Mouse (Mus musculus) heart, embryonic 13.5 days (tissue): ENCODE results near the gene Sinhcaf. TPM values are rescaled to one million over a fixed set of nuclear protein-coding genes. Genes with fewer than 3 reads are reported as not detected.
"Not testable (repeated sequence)": the region's sequence is repeated elsewhere in the genome, so short reads cannot be mapped to it uniquely, and the experiment has no call there.

Experiments
- ATAC-seq: fragments of 200-750 bp; cut with Nextera tagmentation; 2 replicates; pipeline ENCODE4 v1.8.0; 2017; ENCODE audit warnings: moderate TSS enrichment; ENCODE audit not compliant: insufficient number of reproducible peaks, low FRiP score, low TSS enrichment; ENCODE audit errors: extremely low read depth
- H3K27ac ChIP-seq: fragments of 300-500 bp; sonication (generic); replicated peaks from 2 replicates; pipeline ENCODE4 v1.5.1; 2015; ENCODE audit warnings: moderate library complexity, mild to moderate bottlenecking, inconsistent platforms
- H3K27me3 ChIP-seq: fragments of 300-500 bp; sonication (generic); replicated peaks from 2 replicates; pipeline ENCODE4 v1.6.1; 2015; ENCODE audit warnings: mild to moderate bottlenecking, inconsistent platforms
- H3K36me3 ChIP-seq: fragments of 300-500 bp; sonication (generic); 2 replicates; pipeline ENCODE4 v1.6.1; 2015; ENCODE audit warnings: mild to moderate bottlenecking, inconsistent platforms
- H3K4me1 ChIP-seq: fragments of 300-500 bp; sonication (generic); 2 replicates; pipeline ENCODE4 v1.6.1; 2015; ENCODE audit warnings: inconsistent platforms
- H3K4me2 ChIP-seq: fragments of 300-500 bp; sonication (generic); 2 replicates; pipeline ENCODE4 v1.6.1; 2015; ENCODE audit warnings: inconsistent platforms, mild to moderate bottlenecking, moderate library complexity
- H3K4me3 ChIP-seq: fragments of 300-500 bp; sonication (generic); 2 replicates; pipeline ENCODE4 v1.5.1; 2015; ENCODE audit warnings: moderate library complexity, mild to moderate bottlenecking, inconsistent platforms
- H3K9ac ChIP-seq: fragments of 300-500 bp; sonication (generic); 2 replicates; pipeline ENCODE4 v1.6.1; 2015; ENCODE audit warnings: inconsistent platforms, mild to moderate bottlenecking, moderate library complexity
- H3K9me3 ChIP-seq: fragments of 300-500 bp; sonication (generic); 2 replicates; pipeline ENCODE4 v1.6.1; 2016; ENCODE audit warnings: inconsistent platforms
- WGBS: fragments of 180-500 bp; shearing (Covaris S2); methylation state at CpG from one replicate; pipeline ENCODE4 v1.1.7; 2015; ENCODE audit warnings: mixed read lengths; 5-methylcytosine and 5-hydroxymethylcytosine counted together
- polyA plus RNA-seq: library from polyadenylated mRNA; unstranded; fragments of >200 nt; fragmentation: Nextera tagmentation; extraction: Ambion mirVana; gene quantifications from 2 replicates; pipeline ENCODE4 v1.2.1, GENCODE M21; 2015

The Sinhcaf gene
- polyA plus RNA-seq, 1 experiment from 2014 or later: 65.0 TPM

- peaks cover 17% of the 10 kb centered on the region for H3K36me3 ChIP-seq
- H3K27ac ChIP-seq: peak overlapping the region; percentile 95
- H3K4me3 ChIP-seq: peak overlapping the region; percentile 92
- H3K4me2 ChIP-seq: peak overlapping the region; percentile 87
- WGBS: under 1% methylated on average over 91 of the region's 92 CpGs
- H3K4me1 ChIP-seq: peaks cover 31% of the 10 kb centered on the region
- H3K27me3 ChIP-seq: no peaks in the 10 kb centered on the region
- H3K9ac ChIP-seq: peak overlapping the region; percentile 89
- no peaks in the 10 kb centered on the region for H3K9me3 ChIP-seq
- ATAC-seq: peak; percentile 56
These were observed 1.3 kb downstream of the Sinhcaf start for GRCm38 (mm10) chr6:148944767-148945508.

- WGBS: 0% methylated on average over 28 of the region's 30 CpGs
- H3K4me1 ChIP-seq: peaks cover 31% of the 10 kb centered on the region
- H3K27me3 ChIP-seq: no peaks in the 10 kb centered on the region
- peak overlapping the region; percentile 89 for H3K9ac ChIP-seq
- H3K4me2 ChIP-seq: peak overlapping the region; percentile 87
- H3K27ac ChIP-seq: peak overlapping the region; percentile 95
- peak; percentile 4; the same call in 1 of the 2 replicates for ATAC-seq
- peak overlapping the region; percentile 92 for H3K4me3 ChIP-seq
- peaks cover 17% of the 10 kb centered on the region for H3K36me3 ChIP-seq
- no peaks in the 10 kb centered on the region for H3K9me3 ChIP-seq
These were observed 1.9 kb downstream of the Sinhcaf start for GRCm38 (mm10) chr6:148944344-148944766.

- no peak for ATAC-seq
- 24% methylated on average over 3 of the region's 3 CpGs for WGBS
- Histone ChIP-seq H3K4me3 (peak overlapping the region; percentile 92), H3K27ac (peak overlapping the region; percentile 95; the same call in 1 of the 2 replicates), H3K4me1 (peaks cover 31% of the 10 kb centered on the region), H3K9me3 (no peaks in the 10 kb centered on the region), H3K9ac (peak overlapping the region; percentile 89), H3K36me3 (peaks cover 17% of the 10 kb centered on the region), H3K27me3 (no peaks in the 10 kb centered on the region), H3K4me2 (peak overlapping the region; percentile 87)
These were observed 2.6 kb downstream of the Sinhcaf start for GRCm38 (mm10) chr6:148943695-148944094.

- Histone ChIP-seq H3K9me3 (no peaks in the 10 kb centered on the region), H3K27ac (no peak overlapping the region), H3K9ac (no peak overlapping the region), H3K4me1 (peaks cover 38% of the 10 kb centered on the region), H3K27me3 (no peaks in the 10 kb centered on the region), H3K4me2 (no peak overlapping the region; the same call in 1 of the 2 replicates), H3K4me3 (no peak overlapping the region), H3K36me3 (peaks cover 17% of the 10 kb centered on the region)
- 82% methylated on average over 4 of the region's 4 CpGs for whole genome bisulfite sequencing
- ATAC-seq: no peak
These were observed 3.9 kb downstream of the Sinhcaf start for GRCm38 (mm10) chr6:148942406-148942805.

- ATAC-seq: no peak
- peaks cover 34% of the 10 kb centered on the region for H3K4me1 ChIP-seq
- H3K4me3 ChIP-seq: no peak overlapping the region
- H3K27me3 ChIP-seq: no peaks in the 10 kb centered on the region
- 0 out of 2 replicates have a peak overlapping the region, but pooled peaks have one; percentile 14 for H3K9ac ChIP-seq
- 61% methylated on average over 5 of the region's 5 CpGs for WGBS
- peaks cover 17% of the 10 kb centered on the region for H3K36me3 ChIP-seq
- H3K4me2 ChIP-seq: no peak overlapping the region
- H3K27ac ChIP-seq: no peak overlapping the region
- no peaks in the 10 kb centered on the region for H3K9me3 ChIP-seq
These were observed 4.4 kb downstream of the Sinhcaf start for GRCm38 (mm10) chr6:148941880-148942279.

GRCm38 (mm10) chr6:148940383-148940782, 5.9 kb downstream of the Sinhcaf start:
- H3K27ac ChIP-seq, H3K4me2 ChIP-seq, H3K4me3 ChIP-seq, H3K9ac ChIP-seq, H3K9me3 ChIP-seq, ATAC-seq, H3K27me3 ChIP-seq: not testable (repeated sequence)
- 93% methylated on average over 2 of the region's 3 CpGs for WGBS
- Histone ChIP-seq H3K4me1 (peaks cover 36% of the 10 kb centered on the region), H3K36me3 (peaks cover 20% of the 10 kb centered on the region)

- ATAC-seq: no peak
- H3K27ac ChIP-seq: no peak overlapping the region
- H3K36me3 ChIP-seq: peaks cover 23% of the 10 kb centered on the region
- H3K27me3 ChIP-seq: no peaks in the 10 kb centered on the region
- H3K4me2 ChIP-seq: no peak overlapping the region
- H3K9me3 ChIP-seq: no peaks in the 10 kb centered on the region
- H3K4me1 ChIP-seq: peaks cover 30% of the 10 kb centered on the region
- H3K9ac ChIP-seq: no peak overlapping the region
- WGBS: 33% methylated on average over 1 of the region's 1 CpGs
- no peak overlapping the region for H3K4me3 ChIP-seq
These were observed 8.6 kb downstream of the Sinhcaf start for GRCm38 (mm10) chr6:148937693-148938092.

- ATAC-seq: no peak
- Histone ChIP-seq H3K4me2 (no peak overlapping the region), H3K4me3 (no peak overlapping the region), H3K27me3 (no peaks in the 10 kb centered on the region), H3K9me3 (no peaks in the 10 kb centered on the region), H3K9ac (no peak overlapping the region), H3K36me3 (peaks cover 37% of the 10 kb centered on the region), H3K27ac (peak overlapping the region; percentile 13), H3K4me1 (peaks cover 19% of the 10 kb centered on the region)
- WGBS: 53% methylated on average over 3 of the region's 3 CpGs
These were observed 11.2 kb downstream of the Sinhcaf start for GRCm38 (mm10) chr6:148934961-148935590.

GRCm38 (mm10) chr6:148931281-148931680, 15.0 kb downstream of the Sinhcaf start:
- no peak overlapping the region for H3K9ac ChIP-seq
- no peak overlapping the region for H3K27ac ChIP-seq
- peaks cover 68% of the 10 kb centered on the region for H3K36me3 ChIP-seq
- no peak overlapping the region for H3K4me3 ChIP-seq
- no peaks in the 10 kb centered on the region for H3K9me3 ChIP-seq
- no peak for ATAC-seq
- H3K4me2 ChIP-seq: no peak overlapping the region
- WGBS: 82% methylated on average over 6 of the region's 6 CpGs
- no peaks in the 10 kb centered on the region for H3K27me3 ChIP-seq
- H3K4me1 ChIP-seq: peaks cover 12% of the 10 kb centered on the region

GRCm38 (mm10) chr6:148918841-148919398, 27.3 kb downstream of the Sinhcaf start:
- H3K9me3 ChIP-seq: no peaks in the 10 kb centered on the region
- H3K9ac ChIP-seq: no peak overlapping the region
- peaks cover 35% of the 10 kb centered on the region for H3K36me3 ChIP-seq
- no peak overlapping the region for H3K4me3 ChIP-seq
- no peak for ATAC-seq
- H3K27ac ChIP-seq: no peak overlapping the region
- H3K27me3 ChIP-seq: no peaks in the 10 kb centered on the region
- H3K4me2 ChIP-seq: no peak overlapping the region
- no peaks in the 10 kb centered on the region for H3K4me1 ChIP-seq

- Histone ChIP-seq H3K4me2 (no peak overlapping the region), H3K36me3 (peaks cover 24% of the 10 kb centered on the region), H3K27ac (no peak overlapping the region), H3K27me3 (no peaks in the 10 kb centered on the region), H3K4me1 (no peaks in the 10 kb centered on the region), H3K9me3 (no peaks in the 10 kb centered on the region), H3K4me3 (no peak overlapping the region), H3K9ac (no peak overlapping the region)
- ATAC-seq: no peak
- 80% methylated on average over 1 of the region's 1 CpGs for WGBS
These were observed 28.6 kb downstream of the Sinhcaf start for GRCm38 (mm10) chr6:148917672-148918071.
